Mouse (Mus musculus): ENCODE measurements at regions not wholly inside any gene's neighbourhood (a gene's known extent, or its start where the extent isn't known, plus 50 kb on each side); places are given as distances from the start of the nearest gene placed in this dataset.

DNA sequence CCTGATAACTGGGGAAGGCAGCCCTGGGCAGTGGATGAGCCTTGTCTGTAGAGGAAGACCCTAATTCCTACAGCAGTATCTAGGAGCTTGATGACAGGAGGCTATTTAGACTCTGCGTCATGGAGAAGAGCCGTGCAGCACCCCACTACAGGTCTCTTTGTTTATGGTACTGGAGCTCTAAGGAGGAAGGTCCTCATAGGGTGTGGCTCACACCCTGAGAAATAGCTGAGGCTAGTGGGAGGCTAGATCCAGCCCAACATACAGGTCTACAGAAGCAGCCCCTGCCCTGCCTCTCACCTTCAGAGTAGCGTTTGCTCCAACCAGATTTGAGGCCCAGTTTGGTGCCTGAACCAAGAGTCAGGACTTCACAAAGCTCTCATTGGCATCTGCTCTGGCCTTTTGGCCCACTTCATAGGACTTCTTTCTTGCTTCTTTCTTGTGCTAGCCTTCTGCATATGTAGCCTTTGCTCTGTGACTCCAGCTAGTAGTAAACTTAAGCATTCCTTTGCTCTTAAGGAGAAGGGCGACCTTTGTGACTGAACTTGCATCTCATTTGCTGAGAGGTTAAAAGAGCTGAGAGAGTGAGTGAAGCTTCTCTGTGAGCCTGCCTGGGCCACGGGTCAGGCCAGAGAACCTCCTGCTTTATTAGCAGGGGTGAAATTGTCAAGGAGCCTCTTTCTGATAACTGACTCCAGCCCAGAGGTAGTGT lies 967.2 kb downstream of the 4930447A16Rik start:
- TF ChIP-seq POLR2A (IDR thresholded peaks at IDR 0.05; ENCODE audit: borderline replicate concordance, insufficient read depth, low read length): no peak
- no peak for TF ChIP-seq CTCF (IDR thresholded peaks at IDR 0.05; ENCODE audit: borderline replicate concordance, insufficient read depth, low read depth, low read length)
